Mouse (Mus musculus) activated CD4-positive, CD25-positive, alpha-beta regulatory T cell, adult 4 months (primary cell): Measurements from ENCODE around the gene Pde7b. TPM values are rescaled to one million over a fixed set of nuclear protein-coding genes. Genes with fewer than 3 reads are reported as not detected.

Source experiments
- ATAC-seq: one replicate; pipeline ENCODE4 v1.8.0; 2017
- polyA plus RNA-seq, 2 experiments: library from polyadenylated mRNA; unstranded; fragments of 100-300 nt; shearing (Covaris generic); gene quantifications; one replicate each; pipeline ENCODE4 v1.2.1; 2017

Gene Pde7b
- polyA plus RNA-seq, 2 experiments from 2014 or later, result not detected

- ATAC-seq, result no peak
These were observed 232.5 kb downstream of the Pde7b start for GRCm38 (mm10) chr10:20492216-20492964.

GRCm38 (mm10) chr10:20490775-20491174 is 234.1 kb downstream of the Pde7b start:
- no peak for ATAC-seq

- ATAC-seq, result no peak
These were observed 234.6 kb downstream of the Pde7b start for GRCm38 (mm10) chr10:20490281-20490680.

GRCm38 (mm10) chr10:20486461-20487253 is 238.2 kb downstream of the Pde7b start:
- no peak for ATAC-seq

GRCm38 (mm10) chr10:20485816-20486215 is 239.1 kb downstream of the Pde7b start:
- ATAC-seq, result no peak

GRCm38 (mm10) chr10:20479481-20479880 is 245.4 kb downstream of the Pde7b start:
- no peak for ATAC-seq

- ATAC-seq, result no peak
These were observed 246.4 kb downstream of the Pde7b start for GRCm38 (mm10) chr10:20478456-20478855.

GRCm38 (mm10) chr10:20474831-20475230 is 250.0 kb downstream of the Pde7b start:
- ATAC-seq, result no peak

GRCm38 (mm10) chr10:20474036-20474435 is 250.8 kb downstream of the Pde7b start:
- ATAC-seq, result no peak

- no peak for ATAC-seq
These were observed 251.4 kb downstream of the Pde7b start for GRCm38 (mm10) chr10:20473505-20473904.

GRCm38 (mm10) chr10:20472007-20472406 is 252.9 kb downstream of the Pde7b start:
- ATAC-seq, result peak; percentile 43

- ATAC-seq, result no peak
These were observed 260.2 kb downstream of the Pde7b start for GRCm38 (mm10) chr10:20464631-20465030.

- no peak for ATAC-seq
These were observed 260.9 kb downstream of the Pde7b start for GRCm38 (mm10) chr10:20463941-20464340.

GRCm38 (mm10) chr10:20462596-20462995 is 262.3 kb downstream of the Pde7b start:
- ATAC-seq, result no peak

GRCm38 (mm10) chr10:20459657-20460350 is 265.1 kb downstream of the Pde7b start:
- ATAC-seq, result no peak

- no peak for ATAC-seq
These were observed 265.7 kb downstream of the Pde7b start for GRCm38 (mm10) chr10:20459160-20459559.

GRCm38 (mm10) chr10:20454387-20455065 is 270.4 kb downstream of the Pde7b start:
- no peak for ATAC-seq

GRCm38 (mm10) chr10:20437428-20437827 is 287.4 kb downstream of the Pde7b start:
- peak; percentile 23 for ATAC-seq

GRCm38 (mm10) chr10:20437021-20437420 is 287.9 kb downstream of the Pde7b start:
- no peak for ATAC-seq

- ATAC-seq, result no peak
These were observed 289.0 kb downstream of the Pde7b start for GRCm38 (mm10) chr10:20435913-20436312.

- ATAC-seq, result no peak
These were observed 293.5 kb downstream of the Pde7b start for GRCm38 (mm10) chr10:20431336-20431735.

GRCm38 (mm10) chr10:20421299-20421883 is 303.5 kb downstream of the Pde7b start:
- no peak for ATAC-seq
